Mouse (Mus musculus) left cerebral cortex, adult 2 months (tissue): ENCODE results near the gene Tomm22. TPM values are rescaled to one million over a fixed set of nuclear protein-coding genes. Genes with fewer than 3 reads are reported as not detected.

Experiments used
- DNase-seq, 2 experiments: peaks; one replicate each; pipeline ENCODE4 v3.0.0; 2021 to 2022; ENCODE audit warnings: low spot score in 2 of 2, mixed read lengths in 1 of 2; ENCODE audit errors: extremely low spot score in 1 of 2
- H3K27ac ChIP-seq: fragments of 200-600 bp; 2 replicates; pipeline ENCODE4 v1.8.1; 2022
- H3K4me3 ChIP-seq: fragments of 200-600 bp; 2 replicates; pipeline ENCODE4 v1.8.1; 2022
- CTCF ChIP-seq: fragments of 200-600 bp; IDR thresholded peaks from 2 replicates; pipeline ENCODE4 v1.8.1; 2022; ENCODE audit warnings: antibody characterized with exemption, mild to moderate bottlenecking, moderate library complexity
- intact Hi-C: fragments of 180-260 bp; cut with DNase I; formaldehyde crosslinking; loops from one replicate; pipeline ENCODE4 v1.15.1; 2025
- total RNA-seq, 2 experiments: library from RNA; stranded (reverse); gene quantifications; 2 replicates each; pipeline ENCODE4 v1.2.3; 2021

Gene Tomm22
- total RNA-seq, 2 experiments from 2014 or later: 81.8 to 96.6 TPM

DNA sequence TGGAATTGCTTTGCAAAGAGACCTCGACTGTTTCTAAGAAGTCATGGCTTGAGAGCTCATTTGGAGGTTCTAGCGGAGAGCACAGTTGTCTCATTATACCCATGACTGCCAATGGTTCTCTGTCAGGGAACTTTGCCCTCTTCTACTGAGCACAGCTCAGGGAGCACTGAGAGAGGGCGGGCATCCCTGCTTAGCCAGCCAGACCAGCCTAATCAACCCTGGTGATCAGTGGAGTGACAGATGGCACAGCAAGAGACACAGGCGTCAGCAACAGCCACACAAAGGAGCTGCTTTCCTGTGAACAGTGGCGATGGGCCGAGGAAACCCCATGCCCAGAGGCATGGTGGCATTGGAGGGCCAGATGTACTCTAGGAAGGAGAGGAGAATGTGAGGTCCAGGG lies 26.4 kb downstream of the Tomm22 start:
- intact Hi-C loops: no loop called here
- no peak for TF ChIP-seq CTCF
- DNase-seq: no peak
- no peak overlapping the region for H3K4me3 ChIP-seq
- no peak overlapping the region for H3K27ac ChIP-seq

DNA sequence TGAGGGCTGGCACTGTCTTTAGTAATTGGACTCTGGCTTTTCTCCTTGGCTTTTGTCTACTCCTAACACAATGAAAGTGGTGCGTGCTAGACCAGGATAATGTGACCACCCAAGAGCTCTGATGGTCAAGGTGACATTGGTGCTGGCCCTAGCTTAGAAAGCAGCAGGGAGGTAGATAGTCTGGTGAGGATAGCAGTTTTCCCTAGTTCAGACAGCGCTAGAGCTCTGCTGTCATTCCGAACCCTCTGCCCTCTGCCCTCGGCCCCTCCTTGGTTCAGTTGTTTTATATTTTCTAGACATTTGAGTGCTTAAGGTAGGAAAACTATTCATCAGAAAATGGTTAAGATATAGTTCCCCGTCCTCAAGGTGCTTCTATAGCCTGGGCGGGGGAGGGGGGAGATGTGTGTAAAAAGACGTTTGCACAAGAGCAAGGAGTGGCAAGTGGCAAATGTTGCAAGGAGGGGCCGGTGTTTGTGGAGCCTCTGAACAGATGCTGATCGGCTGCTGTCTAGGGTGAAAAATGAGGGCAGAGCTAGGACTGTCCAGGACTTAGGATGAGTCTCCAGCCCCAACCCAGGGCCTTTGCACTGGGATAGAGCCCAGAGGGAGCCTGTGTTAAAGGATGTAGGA lies 27.0 kb downstream of the Tomm22 start:
- H3K27ac ChIP-seq: no peak overlapping the region
- no peak overlapping the region for H3K4me3 ChIP-seq
- no peak for DNase-seq
- intact Hi-C loops: no loop called here
- no peak for TF ChIP-seq CTCF

DNA sequence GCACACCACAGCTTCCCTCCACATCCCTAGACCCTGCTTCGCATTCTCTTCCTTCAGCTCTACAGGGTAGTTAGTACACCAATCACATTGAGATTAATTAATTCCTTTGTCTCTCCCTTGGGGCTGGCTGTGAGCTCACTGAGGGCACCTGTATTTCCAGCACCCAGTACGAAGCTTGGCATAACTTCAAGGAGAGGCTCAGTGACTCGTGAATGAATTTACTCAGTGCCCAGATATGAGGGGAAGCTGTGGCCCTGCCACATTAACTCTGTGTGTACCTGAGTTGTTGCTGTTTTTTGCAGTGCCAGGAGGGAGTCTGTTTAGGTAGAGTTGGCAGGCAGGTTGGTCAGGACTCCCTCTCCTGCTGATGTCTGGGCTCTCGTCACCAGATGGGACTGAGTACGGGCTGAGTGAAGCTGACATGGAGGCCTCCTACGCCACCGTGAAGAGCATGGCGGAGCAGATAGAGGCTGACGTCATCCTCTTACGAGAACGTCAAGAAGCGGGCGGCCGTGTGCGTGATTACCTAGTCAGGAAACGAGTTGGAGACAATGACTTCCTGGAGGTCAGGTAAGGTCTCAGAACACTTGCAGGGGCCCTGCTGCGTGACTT lies 36.0 kb downstream of the Tomm22 start:
- Histone ChIP-seq H3K4me3 (no peak overlapping the region), H3K27ac (no peak overlapping the region)
- DNase-seq: no peak
- intact Hi-C loops: no loop called here
- TF ChIP-seq CTCF: no peak

DNA sequence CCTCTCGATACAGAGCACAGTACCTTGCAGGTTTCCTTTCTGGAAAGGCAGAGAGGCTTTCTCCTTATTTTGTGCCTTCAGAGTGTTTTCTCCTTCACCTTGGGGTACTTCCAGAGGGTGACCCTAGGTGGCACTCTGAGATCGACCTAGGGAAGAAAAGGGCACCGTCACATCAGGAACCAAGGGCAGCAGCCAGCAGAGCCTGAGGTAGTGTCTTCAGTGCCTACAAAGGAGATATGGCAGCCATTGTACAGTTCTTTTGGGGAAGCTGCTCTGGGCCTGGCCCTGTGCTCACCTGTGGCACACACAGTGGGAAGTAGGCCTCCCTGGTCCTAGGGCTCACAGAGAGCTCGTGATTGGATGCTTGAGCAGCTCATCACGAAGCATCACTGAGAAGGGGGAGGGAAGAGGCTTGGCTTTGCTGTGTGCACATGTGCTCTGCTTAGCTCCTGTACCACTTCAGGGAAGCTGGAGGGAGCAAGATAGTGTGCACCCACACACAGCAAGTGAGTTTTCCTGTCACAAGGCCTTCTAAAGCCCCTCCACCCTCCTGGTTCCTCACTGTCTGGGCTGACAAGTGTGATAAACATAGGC lies 37.7 kb downstream of the Tomm22 start:
- no peak for DNase-seq
- no peak overlapping the region for H3K27ac ChIP-seq
- no peak overlapping the region for H3K4me3 ChIP-seq
- intact Hi-C loops: no loop called here
- no peak for TF ChIP-seq CTCF

DNA sequence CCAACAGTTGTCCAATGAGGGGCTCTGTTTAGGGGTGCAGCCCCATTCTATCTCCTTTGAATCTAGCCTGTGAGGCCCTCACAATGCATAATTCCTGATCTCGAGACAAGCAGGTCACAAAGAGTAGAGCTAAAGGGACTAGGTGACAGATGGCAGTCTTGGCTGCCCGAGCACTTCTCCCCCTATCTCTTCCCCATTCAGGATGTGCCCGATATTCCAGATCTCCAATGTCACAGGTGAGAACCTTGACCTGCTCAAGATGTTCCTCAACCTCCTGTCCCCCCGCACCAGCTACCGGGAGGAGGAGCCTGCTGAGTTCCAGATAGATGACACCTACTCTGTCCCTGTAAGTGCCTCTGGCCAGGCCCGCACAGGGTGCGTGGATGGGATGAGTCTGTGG lies 45.0 kb downstream of the Tomm22 start:
- DNase-seq: no peak
- no peak overlapping the region for H3K4me3 ChIP-seq
- H3K27ac ChIP-seq: no peak overlapping the region
- no peak for TF ChIP-seq CTCF
- intact Hi-C loops: no loop called here

DNA sequence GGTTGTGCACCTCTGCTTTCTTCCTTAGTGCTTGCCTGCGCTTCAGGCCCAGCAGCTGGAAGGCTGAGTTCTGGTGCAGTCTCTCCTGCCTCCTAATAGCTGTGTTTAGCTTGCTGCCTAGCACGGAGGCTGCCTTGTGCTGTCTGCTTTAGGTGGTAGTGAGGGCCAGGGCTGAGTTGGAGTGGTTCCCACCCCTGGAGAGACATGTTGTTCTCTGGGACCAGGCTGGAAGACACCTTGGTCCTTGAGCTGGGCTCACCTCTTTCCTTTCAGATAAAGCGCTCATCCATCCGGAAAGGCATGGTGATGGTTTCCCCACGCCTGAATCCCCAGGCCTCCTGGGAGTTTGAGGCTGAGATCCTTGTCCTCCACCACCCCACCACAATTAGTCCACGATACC lies 46.0 kb downstream of the Tomm22 start:
- TF ChIP-seq CTCF: no peak
- DNase-seq: no peak
- intact Hi-C loops: no loop called here
- Histone ChIP-seq H3K4me3 (no peak overlapping the region), H3K27ac (no peak overlapping the region)

DNA sequence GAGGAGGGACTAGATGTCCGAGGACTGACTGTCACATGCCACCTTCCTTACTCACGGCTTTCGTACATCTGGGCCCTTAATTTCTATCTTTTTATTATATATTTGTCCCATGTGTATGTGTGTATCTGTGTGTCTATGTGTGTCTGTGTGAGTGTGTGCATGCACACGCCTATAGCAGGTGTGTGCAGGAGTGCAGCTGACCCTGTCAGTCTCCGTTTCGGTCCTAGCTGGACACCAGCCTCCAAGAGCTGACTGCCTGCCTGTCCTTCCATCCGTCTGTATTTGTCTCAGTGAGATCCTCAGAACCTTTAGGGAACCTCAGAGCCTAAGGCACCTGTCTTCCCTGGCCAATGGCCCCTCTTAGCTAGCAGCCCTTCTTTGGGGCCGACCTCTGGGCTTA lies 49.6 kb downstream of the Tomm22 start:
- H3K27ac ChIP-seq: no peak overlapping the region
- no peak for TF ChIP-seq CTCF
- DNase-seq: no peak
- no peak overlapping the region for H3K4me3 ChIP-seq
- intact Hi-C loops: no loop called here

DNA sequence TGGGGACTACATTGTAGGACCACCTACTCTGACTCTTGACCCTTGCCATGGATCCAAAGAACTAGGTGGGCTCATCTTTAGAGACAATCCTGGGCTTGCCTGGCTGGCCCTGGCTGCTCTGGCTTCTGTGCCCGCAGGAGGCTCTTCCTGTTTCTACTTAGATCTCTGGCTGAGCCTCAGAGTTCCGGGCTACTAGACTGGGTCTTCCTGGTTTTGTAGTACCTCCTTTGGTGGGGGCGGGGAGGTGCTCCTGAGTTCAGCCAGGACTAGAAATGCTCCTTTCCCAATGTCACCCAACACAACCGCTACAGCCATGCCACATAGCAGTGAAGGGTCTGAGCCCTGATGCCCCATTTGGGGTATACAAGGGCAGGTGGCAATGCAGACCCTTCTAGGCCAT lies 50.1 kb downstream of the Tomm22 start:
- no peak for DNase-seq
- TF ChIP-seq CTCF: no peak
- no peak overlapping the region for H3K4me3 ChIP-seq
- intact Hi-C loops: no loop called here
- H3K27ac ChIP-seq: no peak overlapping the region

Other genes starting within 250 kb of the Tomm22 start
- 100 to 1,000 TPM; 153 to 159 TPM for gene Csnk1e, start 215.3 kb upstream of the Tomm22 start, total RNA-seq
- gene Kcnj4, start 165.6 kb upstream of the Tomm22 start, total RNA-seq: 100 to 1,000 TPM; 186 to 202 TPM
- gene Kdelr3, start 154.4 kb upstream of the Tomm22 start, total RNA-seq: under 1 TPM; 0.32 to 0.33 TPM
- gene Ddx17, start 124.1 kb upstream of the Tomm22 start, total RNA-seq: 100 to 1,000 TPM; 323 to 340 TPM
- gene Dmc1, start 65.8 kb upstream of the Tomm22 start, total RNA-seq: under 1 TPM; 0.66 to 0.91 TPM
- 10 to 100 TPM; 12.9 to 13.6 TPM for gene Fam227a, start 11.9 kb upstream of the Tomm22 start, total RNA-seq
- gene Cby1, start 11.7 kb upstream of the Tomm22 start, total RNA-seq: 10 to 100 TPM; 42.6 to 49.4 TPM
- 10 to 100 TPM; 64.3 to 68.0 TPM for gene Josd1, start 17.1 kb downstream of the Tomm22 start, total RNA-seq
- 10 to 100 TPM; 54.2 to 58.0 TPM for gene Gtpbp1, start 20.0 kb downstream of the Tomm22 start, total RNA-seq
- 10 to 100 TPM; 43.9 to 46.5 TPM for gene Sun2, start 71.7 kb downstream of the Tomm22 start, total RNA-seq
- 10 to 100 TPM; 53.2 to 54.1 TPM for gene Dnal4, start 107.0 kb downstream of the Tomm22 start, total RNA-seq
- 100 to 1,000 TPM; 800 to 813 TPM for gene Nptxr, start 133.9 kb downstream of the Tomm22 start, total RNA-seq
- 10 to 100 TPM in 1 of 2 experiments, 1 to 10 TPM in 1; 9.7 to 19.7 TPM for gene Npcd, start 163.4 kb downstream of the Tomm22 start, total RNA-seq
- gene Cbx6, start 163.8 kb downstream of the Tomm22 start, total RNA-seq: 100 to 1,000 TPM; 370 to 387 TPM
- 1 to 10 TPM; 5.1 to 6.1 TPM for gene Apobec3, start 220.8 kb downstream of the Tomm22 start, total RNA-seq